Mouse (Mus musculus) lung, adult 18-20 months (tissue): ENCODE results near the gene Ldlrad1.

Experiments
- DNase-seq, 2 experiments: peaks; one replicate each; pipeline ENCODE4 v3.0.0; 2022; ENCODE audit warnings: mixed read lengths in 2 of 2

Ldlrad1 gene

DNA sequence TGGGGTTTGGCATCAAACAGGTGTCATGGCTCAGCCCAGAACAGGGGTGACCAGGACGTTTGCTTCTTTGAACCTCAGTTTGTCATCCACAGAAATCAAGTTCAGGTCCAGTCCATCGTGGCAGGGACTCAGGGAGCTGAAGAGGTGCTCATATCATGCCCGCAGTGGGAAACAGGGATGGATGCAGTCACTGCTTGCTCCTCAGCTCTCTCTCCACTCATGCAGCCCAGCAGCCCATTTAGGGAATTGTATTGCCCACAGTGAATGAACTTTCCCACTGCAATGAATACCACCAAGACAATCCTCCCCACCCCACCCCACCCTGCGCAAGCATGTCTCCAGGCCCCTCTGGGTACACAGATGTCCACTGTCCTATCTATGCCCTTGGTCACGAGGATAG is 3.0 kb downstream of the Ldlrad1 start:
- DNase-seq, result no peak

DNA sequence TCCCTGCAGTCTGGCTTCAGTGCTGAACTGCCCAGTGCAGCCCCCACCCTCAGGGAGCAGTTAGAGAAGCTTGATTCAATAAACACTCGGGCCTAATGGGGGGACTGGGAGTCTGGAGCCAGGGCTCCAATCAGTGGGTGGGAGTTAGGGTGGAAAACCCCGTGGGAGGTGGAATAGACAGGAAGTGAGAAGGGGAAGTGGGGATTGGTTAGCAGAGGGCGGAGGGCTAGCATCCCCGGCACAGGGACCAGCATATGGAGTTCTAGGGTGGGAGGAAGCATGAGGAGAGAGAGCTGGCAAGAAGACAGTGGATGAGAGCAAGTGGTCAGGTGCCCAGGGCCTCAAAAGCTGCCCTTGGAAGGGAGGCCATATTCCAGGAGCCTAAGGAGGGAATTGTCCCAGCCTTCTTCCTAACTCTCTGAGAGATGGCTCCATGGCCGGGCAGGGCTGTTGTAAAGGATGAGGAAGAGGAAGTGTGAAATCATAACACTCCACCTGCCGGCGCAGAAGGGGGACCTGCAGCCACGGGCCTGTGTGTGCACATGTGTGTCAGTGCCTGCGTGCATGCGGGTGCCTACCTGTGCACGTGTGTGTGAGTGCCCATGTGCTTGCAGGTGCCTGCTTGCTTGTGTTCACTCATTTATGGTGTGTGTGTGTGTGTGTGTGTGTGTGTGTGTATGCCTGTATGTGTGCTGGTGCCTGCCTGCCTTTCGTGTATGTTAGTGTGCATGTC is 4.5 kb downstream of the Ldlrad1 start:
- no peak for DNase-seq

DNA sequence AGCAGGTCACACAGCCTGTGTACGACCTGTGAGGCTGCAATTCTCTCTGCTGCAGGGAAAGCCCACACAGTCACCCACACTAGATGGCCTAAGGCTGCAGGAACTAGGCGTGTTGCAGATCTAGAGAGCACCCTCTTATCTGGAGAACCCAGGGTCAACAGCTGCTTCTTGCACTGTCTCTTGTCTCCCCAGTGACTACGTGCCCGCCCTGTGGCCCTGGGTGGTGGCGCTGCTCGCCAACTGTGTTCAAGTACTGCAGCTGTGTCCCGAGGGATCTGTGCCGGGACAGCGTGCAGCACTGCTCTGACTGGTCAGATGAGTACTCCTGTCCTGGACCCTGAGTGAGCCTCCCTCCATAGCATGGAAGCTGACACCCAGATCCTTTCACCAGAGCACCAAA is 8.6 kb downstream of the Ldlrad1 start:
- DNase-seq, result no peak

DNA sequence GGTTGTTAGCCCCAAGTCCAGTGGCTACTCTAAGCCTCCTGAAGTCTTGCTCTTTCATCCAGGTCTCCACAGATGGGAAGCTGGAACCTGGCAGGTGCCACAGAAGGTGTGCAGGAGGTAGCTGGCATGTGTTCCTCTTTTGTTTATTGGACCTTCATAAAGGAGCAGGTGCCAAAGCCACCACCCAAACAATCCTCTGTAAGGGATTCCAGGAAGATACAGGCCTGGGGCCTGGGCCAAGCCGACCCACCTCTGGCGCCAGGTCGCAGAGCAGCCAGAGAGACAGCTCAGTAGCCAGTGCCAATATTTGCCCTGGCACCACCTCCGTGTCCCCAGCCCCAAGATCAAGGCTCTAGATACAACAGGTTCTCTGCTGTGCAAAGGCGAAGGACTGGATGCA is 12.5 kb downstream of the Ldlrad1 start:
- peak in 1 of 2 experiments; percentile 43 for DNase-seq

DNA sequence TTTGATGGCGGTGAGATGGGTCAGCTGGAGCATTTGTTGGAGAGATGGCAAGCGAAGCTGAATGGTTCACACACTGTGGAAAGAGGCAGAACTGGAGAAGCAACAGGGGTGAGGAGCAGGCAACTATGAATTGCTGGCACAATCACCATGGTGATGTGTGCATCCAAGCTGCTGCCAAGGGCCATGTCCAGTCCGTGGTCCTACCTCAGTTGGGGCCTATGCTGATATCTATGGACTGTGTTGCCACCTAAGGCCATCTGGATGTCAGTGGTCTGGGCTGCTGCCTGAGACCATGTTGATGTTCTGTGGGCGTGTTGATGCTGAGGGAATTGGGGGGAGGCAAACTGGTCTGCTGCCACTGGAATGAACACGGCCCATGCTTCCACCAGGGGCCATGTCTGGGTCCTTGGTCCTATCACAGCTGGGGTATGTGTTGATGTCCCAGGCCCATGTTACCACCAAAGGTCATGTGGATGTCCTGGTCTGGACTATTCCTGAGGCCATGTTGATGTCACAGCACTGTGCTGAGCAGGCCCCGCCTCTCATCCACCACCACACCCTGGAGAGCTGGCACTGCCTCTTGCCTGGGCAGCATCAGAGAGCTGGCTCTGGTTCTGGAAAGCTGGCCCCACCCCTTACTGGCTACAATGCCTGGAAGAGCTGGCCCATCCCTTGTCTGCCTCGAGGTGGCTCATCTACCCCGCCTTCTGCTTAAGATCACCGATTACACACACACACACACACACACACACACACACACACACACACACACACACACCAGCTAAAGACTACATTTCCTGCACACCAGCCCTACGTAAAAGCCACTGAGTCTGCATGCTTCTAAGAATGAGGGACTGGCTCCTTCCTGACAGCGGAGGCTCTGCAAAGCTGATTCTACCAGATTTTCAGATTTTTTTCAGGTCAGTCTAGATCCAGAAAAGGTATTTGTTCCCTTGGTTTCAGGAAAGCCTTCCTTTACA is 14.5 kb downstream of the Ldlrad1 start:
- DNase-seq, result peak; percentile 74 to 80

DNA sequence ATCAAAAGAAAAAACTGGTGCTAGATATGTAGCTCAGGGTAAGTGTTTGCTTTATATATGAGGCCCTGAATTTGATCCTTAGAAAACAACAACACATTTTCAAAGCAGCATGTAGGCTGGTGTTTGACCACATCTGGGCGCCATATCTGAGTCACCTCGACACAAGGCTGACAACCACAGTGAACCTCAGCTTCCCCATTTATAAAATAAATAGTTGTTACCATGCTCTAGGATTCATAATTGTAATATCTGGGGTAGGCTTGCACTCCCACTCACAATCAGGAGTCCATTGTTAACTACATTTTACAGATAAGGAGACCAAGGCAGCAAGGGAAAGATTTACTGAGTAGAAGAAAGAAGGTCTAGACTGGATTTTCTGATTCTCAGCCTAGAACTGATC is 17.3 kb downstream of the Ldlrad1 start:
- DNase-seq, result no peak

DNA sequence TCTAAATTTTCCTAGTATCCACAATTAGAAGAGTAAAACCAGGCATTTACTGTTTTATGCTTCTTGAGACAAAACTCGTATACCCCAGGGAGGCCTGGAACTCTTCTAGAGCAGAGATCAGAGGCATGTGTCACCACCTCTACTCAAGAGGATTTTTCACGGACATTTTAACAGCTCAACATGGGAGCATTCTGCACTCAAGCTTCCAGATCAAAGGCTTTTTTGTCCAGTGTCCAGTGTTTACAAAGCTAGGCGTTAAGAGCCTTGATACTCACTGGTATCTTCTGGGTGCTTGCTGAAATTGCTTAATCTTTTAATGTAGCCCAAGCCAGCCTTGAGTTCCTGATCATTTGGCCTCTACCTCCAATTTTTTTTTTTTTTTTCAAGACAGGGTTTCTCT is 23.2 kb downstream of the Ldlrad1 start:
- DNase-seq, result no peak

DNA sequence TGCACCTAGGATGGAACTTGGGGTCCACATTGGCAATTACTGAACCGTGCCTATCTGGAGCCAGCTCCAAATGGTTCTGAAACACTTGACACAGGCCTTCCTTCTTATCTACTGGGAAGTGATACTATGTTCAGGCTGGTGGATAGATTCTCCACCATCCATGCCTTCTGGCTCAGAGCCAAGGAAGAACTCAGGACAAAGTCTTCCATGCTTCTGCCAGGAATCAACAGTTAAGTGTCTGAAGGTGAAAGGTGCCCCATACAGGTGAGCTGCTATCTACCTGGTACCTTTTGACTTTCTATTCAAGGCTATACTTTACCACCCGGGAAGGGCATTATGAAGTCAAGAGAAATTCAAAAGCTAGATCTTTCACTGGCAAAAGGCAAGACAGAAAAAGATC is 29.3 kb downstream of the Ldlrad1 start:
- DNase-seq, result no peak

DNA sequence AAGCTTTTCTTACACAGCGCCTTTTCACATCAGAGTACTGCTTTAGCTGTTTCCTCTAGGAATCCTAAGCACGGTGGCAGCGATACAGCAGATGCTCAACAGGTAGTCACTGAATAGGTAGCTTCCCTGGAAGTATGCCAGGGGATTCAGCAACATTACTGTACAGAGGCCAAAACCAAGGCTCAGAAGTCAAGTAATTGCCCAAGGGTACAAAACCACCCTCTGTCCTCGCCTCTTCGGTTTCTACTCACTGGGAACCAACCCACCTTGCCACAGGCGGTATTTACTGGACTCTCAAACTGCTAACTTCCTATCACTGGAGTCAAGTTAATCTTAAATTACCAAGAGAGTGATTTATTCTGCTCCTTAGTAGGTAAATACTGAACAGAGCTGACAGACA is 31.2 kb downstream of the Ldlrad1 start:
- no peak for DNase-seq

DNA sequence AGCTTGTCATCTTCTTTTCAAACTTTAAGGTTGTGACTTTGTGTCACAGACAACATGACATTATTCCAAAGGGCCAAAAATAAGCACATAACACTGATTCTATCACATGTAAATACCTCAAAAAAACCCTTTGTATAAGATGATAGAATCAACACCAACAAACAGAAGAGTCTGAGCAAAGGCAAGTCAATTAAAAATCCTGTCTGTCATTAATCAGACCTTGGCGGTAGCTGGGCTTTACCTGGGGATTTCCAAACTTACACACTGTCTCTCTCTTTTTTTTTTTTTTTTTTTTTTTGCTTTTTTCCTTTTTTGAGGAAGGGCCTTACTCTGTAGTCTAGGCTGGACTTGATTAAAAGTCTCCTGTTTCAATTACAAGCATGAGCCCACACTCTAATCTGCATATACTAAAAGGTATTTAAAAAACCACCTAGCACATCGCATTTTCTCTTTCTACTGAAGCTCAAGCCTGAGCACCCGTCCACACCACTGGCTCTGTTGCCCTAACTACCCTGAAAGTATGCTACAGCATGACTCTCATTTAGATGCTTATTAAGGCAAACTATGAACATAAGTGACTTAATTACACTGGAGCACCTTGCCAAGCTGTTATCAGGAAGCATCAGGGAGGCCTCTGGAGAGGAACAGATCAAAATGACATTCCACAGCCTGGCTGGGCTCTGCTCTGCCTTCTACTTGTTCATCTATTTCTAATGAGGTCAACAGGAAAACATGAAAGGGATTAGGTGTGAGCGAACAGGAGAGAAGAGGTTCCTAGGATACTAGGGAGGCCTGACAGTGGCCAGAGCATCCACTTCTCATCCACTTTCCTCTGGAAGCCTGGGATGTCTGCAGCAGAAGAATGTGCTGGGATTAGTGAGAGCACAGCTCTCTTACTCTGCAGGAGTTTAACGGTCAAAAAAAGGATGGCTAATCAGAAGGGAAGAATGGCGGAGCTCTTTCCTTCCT is 34.7 kb downstream of the Ldlrad1 start:
- DNase-seq, result no peak

DNA sequence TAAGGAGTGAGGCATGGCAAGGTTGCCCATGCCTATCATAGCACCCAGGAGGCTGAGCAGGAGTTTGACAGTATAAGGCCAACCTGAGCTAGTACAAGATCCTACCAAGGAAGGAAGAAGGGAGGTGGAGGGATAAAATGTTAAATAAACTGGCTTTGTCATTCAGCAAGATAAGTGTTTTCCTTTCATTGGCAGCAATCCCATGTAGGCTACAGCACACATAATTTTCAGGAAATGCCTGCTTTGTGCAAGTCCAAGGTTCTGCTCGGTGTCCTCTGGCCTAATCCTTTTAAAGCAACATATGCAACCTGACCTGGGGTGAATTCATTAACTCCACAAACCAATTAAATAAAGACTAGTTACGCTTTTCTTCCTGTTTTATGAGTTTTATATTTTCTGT is 36.4 kb downstream of the Ldlrad1 start:
- DNase-seq, result peak in 1 of 2 experiments; percentile 21

DNA sequence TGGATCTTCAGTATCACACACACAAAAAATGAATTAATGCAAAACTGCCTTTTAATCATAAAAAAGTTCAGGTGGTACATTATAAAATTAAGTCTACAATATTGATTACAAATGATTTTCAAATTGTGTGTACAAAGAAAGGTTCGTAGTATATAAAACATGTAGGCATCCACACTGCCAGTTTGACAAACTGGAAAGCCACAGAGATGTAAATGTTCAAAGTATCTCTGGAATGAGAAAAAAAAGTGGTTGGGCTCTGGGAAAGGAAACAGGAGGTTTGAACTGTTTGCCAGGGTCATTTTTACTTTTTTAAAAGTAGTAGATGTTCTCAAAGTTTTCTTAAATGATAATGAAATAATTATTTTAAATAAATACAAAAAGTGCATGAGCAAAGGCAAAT is 37.1 kb downstream of the Ldlrad1 start:
- DNase-seq, result no peak

DNA sequence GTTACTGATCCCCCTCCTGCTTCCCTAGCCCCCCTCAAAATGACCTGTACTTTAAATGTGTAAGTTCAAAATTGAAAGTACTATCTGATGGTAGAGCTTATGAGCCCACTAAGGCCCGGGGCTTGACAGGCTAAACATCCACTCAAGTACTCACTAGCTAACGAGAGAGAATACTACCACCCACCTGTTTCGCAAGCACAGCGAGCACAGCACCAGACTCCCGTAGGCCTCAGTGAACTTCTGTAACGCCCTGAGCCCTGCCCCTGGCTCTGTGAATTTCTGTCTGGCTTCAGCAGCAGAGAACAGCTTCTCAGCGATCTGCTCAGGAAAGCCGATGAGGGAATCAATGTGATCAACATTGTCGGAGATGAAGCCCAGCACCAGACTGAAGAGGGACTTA is 38.1 kb downstream of the Ldlrad1 start:
- DNase-seq, result peak in 1 of 2 experiments; percentile 33

DNA sequence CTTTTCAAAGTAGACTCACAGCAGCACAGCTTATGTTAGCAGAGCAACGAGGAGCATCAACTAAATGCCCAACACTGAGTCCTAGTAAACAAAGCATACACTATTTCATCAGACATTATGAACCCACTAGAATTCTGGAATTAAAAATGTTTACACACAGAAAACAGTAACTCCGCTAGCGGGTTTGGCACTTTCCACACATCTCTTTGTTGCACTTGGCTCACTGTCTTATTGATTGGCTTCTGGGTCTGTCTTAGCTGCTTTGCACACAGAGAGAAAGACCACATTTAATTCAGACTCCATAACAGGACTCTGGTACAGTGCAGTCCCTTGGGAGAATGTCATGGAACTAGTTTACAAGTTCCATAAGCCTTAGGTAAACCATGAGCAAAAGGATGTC is 39.1 kb downstream of the Ldlrad1 start:
- DNase-seq, result no peak

DNA sequence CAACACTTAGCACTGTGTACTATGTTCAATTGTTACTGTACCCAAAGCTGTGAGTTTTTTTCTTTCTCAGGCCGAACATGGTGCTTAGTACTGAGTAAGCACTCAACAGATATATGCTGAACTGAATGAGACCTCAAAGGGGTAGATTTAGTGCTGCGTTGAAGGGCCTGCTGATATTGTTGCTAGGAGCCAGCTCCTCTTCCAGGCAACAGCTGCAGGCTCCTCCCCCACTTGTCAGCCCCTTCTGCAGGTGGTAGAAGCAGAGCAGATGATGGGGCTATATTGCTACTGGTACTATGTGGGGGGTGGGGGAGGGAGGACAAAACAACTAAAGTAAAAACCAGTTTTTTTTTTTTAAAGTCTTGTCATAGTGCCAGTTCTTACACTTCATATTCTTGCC is 40.5 kb downstream of the Ldlrad1 start:
- peak; percentile 39 to 76 for DNase-seq

DNA sequence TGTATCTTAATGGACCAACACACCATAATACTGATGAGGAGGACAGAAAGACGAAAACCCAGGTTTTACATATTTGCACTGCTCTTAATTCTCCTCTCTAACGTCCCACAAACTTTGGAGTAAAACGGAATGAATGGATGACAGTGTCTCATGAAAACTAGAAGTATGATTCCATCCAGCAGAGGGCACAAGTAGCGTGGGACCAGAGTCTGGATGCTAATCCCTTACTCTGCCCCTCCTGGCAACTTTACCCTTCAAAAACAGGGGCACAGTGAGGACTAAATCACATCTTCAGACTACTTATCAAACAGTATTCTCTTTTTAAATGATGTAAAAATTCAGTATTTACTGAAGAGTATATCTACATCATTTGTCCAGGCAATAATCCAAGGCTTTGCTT is 41.5 kb downstream of the Ldlrad1 start:
- DNase-seq, result peak in 1 of 2 experiments; percentile 46

DNA sequence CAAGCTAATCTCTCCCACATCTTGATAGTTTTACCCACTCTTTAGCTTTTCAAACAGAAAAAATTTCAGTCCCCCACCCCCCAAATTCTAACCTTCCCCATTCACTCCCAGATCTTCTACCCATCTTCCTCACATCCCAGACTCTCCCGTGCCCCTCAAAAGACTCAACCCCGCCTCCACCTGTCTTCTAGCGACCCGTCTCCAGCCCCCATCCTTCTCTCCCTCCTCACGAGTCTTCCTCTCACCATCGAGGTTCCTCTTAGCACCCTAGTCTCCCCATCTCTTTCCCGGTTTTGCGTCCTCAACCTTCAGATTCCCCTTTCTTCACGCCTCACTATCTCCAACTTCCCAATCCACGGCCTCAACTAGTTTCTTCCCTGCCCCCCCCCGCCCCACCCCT is 43.5 kb downstream of the Ldlrad1 start:
- peak in 1 of 2 experiments; percentile 15 for DNase-seq

DNA sequence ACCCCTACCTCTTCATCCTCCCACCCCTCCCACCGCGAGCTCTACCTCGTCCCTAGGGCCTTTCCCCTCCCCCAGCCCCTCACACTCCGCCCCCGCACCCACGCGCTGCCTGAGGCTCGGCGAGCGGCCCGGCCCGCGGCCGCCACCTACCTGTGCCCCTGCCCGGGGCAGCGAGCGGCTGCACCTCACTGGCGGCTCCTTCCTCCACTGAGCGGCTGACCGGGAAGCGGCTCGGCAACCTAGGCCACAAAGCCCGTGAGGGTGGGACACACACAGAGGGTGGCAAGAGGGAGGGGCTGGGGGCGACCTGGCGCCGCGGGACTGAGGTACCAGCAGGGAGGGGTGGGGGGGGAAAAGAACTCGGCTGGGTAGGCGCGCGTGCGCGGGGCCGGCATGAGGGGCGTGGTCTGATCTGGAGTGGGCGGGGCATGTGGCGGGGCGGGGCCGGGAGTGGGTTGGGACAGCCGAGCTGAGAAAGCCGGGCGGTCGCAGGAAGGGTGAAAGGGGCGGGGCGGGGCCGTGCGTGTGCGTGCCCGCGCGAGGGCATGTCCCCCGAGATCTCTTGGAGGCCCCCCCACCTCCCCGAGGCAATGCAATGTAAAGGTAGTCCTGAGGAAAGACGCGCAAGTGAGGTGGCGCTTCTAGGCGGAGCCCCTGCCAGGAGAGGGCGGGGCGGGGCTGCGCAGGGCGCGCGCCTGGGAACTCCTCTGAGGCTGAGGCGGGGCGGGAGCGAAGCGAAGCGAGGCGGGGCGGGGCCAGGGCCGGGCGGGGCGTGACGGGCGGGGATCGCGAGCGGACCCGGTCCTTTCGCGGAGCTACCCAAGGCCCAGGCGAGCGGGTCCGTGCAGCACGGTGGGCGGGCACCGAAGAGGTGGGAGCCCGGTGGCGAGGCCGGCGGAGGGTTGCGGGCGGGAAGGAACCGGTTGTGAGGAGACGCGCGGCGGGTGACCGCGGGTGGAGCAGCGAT is 44.4 kb downstream of the Ldlrad1 start, which contains the start of the genes Lrrc42 and Hspb11:
TSS of gene Lrrc42 (minus strand) at position 408 of the 967 bp plus-strand sequence.
TSS of gene Hspb11 (plus strand) at position 469 of the 967 bp plus-strand sequence.
- DNase-seq, result peak; percentile 95 to 97

DNA sequence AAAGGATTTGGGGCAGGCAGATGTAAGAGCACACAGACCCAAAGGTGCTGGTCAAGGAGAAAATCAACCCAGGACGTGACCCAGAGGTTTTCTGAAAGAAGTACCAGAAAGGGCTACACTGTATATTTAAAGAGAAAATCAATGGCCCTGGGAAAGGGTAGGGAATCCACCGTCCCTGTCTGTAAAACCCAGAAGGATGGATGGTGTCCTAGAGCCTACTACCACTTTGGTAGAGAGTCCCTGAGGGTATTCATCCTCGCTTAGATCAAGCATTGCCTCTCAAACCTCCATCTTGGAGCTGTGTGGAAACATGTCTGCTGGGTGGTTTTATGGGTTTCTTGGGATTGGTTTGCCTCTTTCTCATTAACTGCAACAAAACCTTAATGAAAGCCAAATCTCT is 45.4 kb downstream of the Ldlrad1 start:
- no peak for DNase-seq

DNA sequence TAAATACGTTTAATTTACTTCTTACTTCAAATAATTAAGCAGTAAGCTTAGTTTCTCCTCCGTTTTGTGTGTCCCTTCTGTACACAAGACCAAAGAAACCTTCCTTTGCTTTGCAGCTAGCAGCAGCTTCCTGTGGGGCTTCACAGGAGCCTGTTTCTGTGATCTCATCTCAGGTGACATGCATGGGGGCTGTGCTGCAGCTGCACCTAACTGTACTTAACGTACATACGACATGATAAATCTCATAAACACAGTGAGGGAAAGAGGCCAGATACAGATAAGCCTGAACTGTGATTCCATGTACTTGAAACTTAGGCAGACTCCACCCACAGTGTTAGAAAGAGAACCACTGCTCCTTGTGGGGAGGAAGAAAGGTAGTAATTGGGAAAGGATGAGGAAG is 51.0 kb downstream of the Ldlrad1 start:
- no peak for DNase-seq
